Mouse (Mus musculus) left cerebral cortex, adult 9 months (tissue): Measurements from ENCODE around the gene Olfr645.

Experiments used
- DNase-seq, 2 experiments: peaks; one replicate each; pipeline ENCODE4 v3.0.0; 2022; ENCODE audit warnings: low spot score in 2 of 2

The Olfr645 gene

GRCm38 (mm10) chr7:104085365-104085764 lies at the start of gene Olfr645:
Olfr645 (minus strand) TSS chr7:104085465.
- DNase-seq, result no peak

- DNase-seq, result no peak
Measured at GRCm38 (mm10) chr7:104129726-104130125, 44.5 kb upstream of the Olfr645 start, which contains the start of gene Ubqln5. Ubqln5 (minus strand) TSS chr7:104129826.

- DNase-seq, result no peak
Measured at GRCm38 (mm10) chr7:104104757-104104972, 19.4 kb upstream of the Olfr645 start, which contains the start of gene Olfr646. Olfr646 (plus strand) TSS chr7:104104873.

- DNase-seq, result no peak
Measured at GRCm38 (mm10) chr7:104103913-104104756, 18.9 kb upstream of the Olfr645 start.

GRCm38 (mm10) chr7:104071769-104072168 lies 13.5 kb downstream of the Olfr645 start, which contains the start of gene Olfr644:
Olfr644 (minus strand) TSS chr7:104071869.
- DNase-seq, result no peak

GRCm38 (mm10) chr7:104061345-104061744 lies 23.9 kb downstream of the Olfr645 start, which contains the start of gene 4930516K23Rik:
4930516K23Rik (minus strand) TSS chr7:104061445.
- no peak for DNase-seq

- DNase-seq, result no peak
Measured at GRCm38 (mm10) chr7:104059215-104059614, 26.1 kb downstream of the Olfr645 start.

- no peak for DNase-seq
Measured at GRCm38 (mm10) chr7:104052566-104052965, 32.7 kb downstream of the Olfr645 start, which contains the start of gene Olfr642. Olfr642 (minus strand) TSS chr7:104052666.

GRCm38 (mm10) chr7:104050745-104051144 lies 34.5 kb downstream of the Olfr645 start:
- DNase-seq, result no peak

GRCm38 (mm10) chr7:104035145-104035544 lies 50.1 kb downstream of the Olfr645 start, which contains the start of gene Olfr641:
Olfr641 (plus strand) TSS chr7:104035445.
- no peak for DNase-seq
